Mouse (Mus musculus) heart, postnatal 0 days (tissue): ENCODE measurements around the gene Gm906.
"Not testable (repeated sequence)": the region's sequence is repeated elsewhere in the genome, so short reads cannot be mapped to it uniquely, and the experiment has no call there.

ENCODE experiments used
- CTCF ChIP-seq: IDR thresholded peaks from 2 replicates; pipeline ENCODE4 v1.5.1; 2016; ENCODE audit warnings: antibody characterized with exemption, control low read depth, low read depth
- EP300 ChIP-seq: IDR thresholded peaks from 2 replicates; pipeline ENCODE4 v1.6.1; 2016; ENCODE audit warnings: antibody characterized with exemption, low read depth

- TF ChIP-seq CTCF = peak; percentile 63
- not testable (repeated sequence) for TF ChIP-seq EP300
Measured at GRCm38 (mm10) chr13:50211842-50212241, 38.3 kb downstream of the Gm906 start.
